Mouse (Mus musculus) MEL (cell line): ENCODE measurements around the gene 2210011C24Rik. TPM values are rescaled to one million over a fixed set of nuclear protein-coding genes. Genes with fewer than 3 reads are reported as not detected.
A peak's percentile ranks its signal among the peaks of the same experiment; 100 is the strongest.

Experiments used
- DNase-seq: peaks from one replicate; pipeline ENCODE4 v3.0.0; 2011; ENCODE audit warnings: low read depth, low spot score
- H3K27ac ChIP-seq: 2 replicates; pipeline ENCODE4 v1.5.1; 2012; ENCODE audit warnings: low read depth, mild to moderate bottlenecking, control low read depth, low read length, moderate library complexity; ENCODE audit not compliant: control insufficient read depth
- H3K27me3 ChIP-seq, 2 experiments: fragments of 150-350 bp in 1 of 2; sonication (generic) in 1 of 2; 2 replicates each; pipeline ENCODE4 v1.6.1; 2012; ENCODE audit warnings: low read length in 2 of 2, mild to moderate bottlenecking in 2 of 2, improper control_type of control experiment in 1 of 2, moderate library complexity in 1 of 2; ENCODE audit not compliant: insufficient read depth in 2 of 2, control insufficient read depth in 1 of 2
- H3K36me3 ChIP-seq, 2 experiments: 2 replicates each; pipeline ENCODE4 v1.6.1; 2012 to 2014; ENCODE audit warnings: low read length in 2 of 2, improper control_type of control experiment in 1 of 2, inconsistent platforms in 1 of 2, mild to moderate bottlenecking in 1 of 2; ENCODE audit not compliant: insufficient read depth in 2 of 2, control insufficient read depth in 1 of 2
- H3K4me1 ChIP-seq, 2 experiments: fragments of 150-350 bp in 1 of 2; sonication (generic) in 1 of 2; 2 replicates each; pipeline ENCODE4 v1.6.1; 2012; ENCODE audit warnings: low read length in 2 of 2, improper control_type of control experiment in 1 of 2, mild to moderate bottlenecking in 1 of 2; ENCODE audit not compliant: insufficient read depth in 2 of 2, control insufficient read depth in 1 of 2
- H3K4me3 ChIP-seq, 2 experiments: fragments of 150-350 bp in 1 of 2; sonication (generic) in 1 of 2; 2 replicates each; pipeline ENCODE4 v1.5.1; 2012; ENCODE audit warnings: low read depth in 2 of 2, low read length in 2 of 2, mild to moderate bottlenecking in 2 of 2, moderate library complexity in 2 of 2, control low read depth in 1 of 2, improper control_type of control experiment in 1 of 2; ENCODE audit not compliant: control insufficient read depth in 1 of 2, insufficient read depth in 1 of 2
- H3K79me2 ChIP-seq: 2 replicates; pipeline ENCODE4 v1.6.1; 2012; ENCODE audit warnings: mild to moderate bottlenecking, low read length, moderate library complexity; ENCODE audit not compliant: control insufficient read depth, poor library complexity, insufficient read depth
- H3K9ac ChIP-seq: 2 replicates; pipeline ENCODE4 v1.6.1; 2012; ENCODE audit warnings: low read depth, mild to moderate bottlenecking, control low read depth, low read length, moderate library complexity; ENCODE audit not compliant: control insufficient read depth, poor library complexity, severe bottlenecking
- H3K9me3 ChIP-seq: fragments of 150-350 bp; sonication (generic); replicated peaks from 2 replicates; pipeline ENCODE4 v1.6.1; 2012; ENCODE audit warnings: mild to moderate bottlenecking, low read length, improper control_type of control experiment, moderate library complexity; ENCODE audit not compliant: insufficient read depth
- BHLHE40 ChIP-seq: IDR thresholded peaks from 2 replicates; pipeline ENCODE4 v1.6.1; 2012; ENCODE audit warnings: low read depth, mild to moderate bottlenecking, inconsistent platforms, low read length, improper control_type of control experiment, borderline replicate concordance
- CHD1 ChIP-seq: IDR thresholded peaks from 2 replicates; pipeline ENCODE4 v1.6.1; 2012; ENCODE audit warnings: low read depth, mild to moderate bottlenecking, inconsistent platforms, low read length, improper control_type of control experiment
- CHD2 ChIP-seq: IDR thresholded peaks from 2 replicates; pipeline ENCODE4 v1.6.1; 2011; ENCODE audit warnings: low read length, improper control_type of control experiment
- CTCF ChIP-seq, 3 experiments: IDR thresholded peaks in 2 of 3; conservative IDR thresholded peaks in 1 of 3; 2 replicates each; pipeline ENCODE4 v1.5.1; 2011 to 2012; ENCODE audit warnings: low read length in 3 of 3, low read depth in 2 of 3, mild to moderate bottlenecking in 2 of 3, improper control_type of control experiment in 1 of 3, inconsistent platforms in 1 of 3, mixed read lengths in 1 of 3, moderate library complexity in 1 of 3; ENCODE audit not compliant: control insufficient read depth in 1 of 3, insufficient read depth in 1 of 3, poor library complexity in 1 of 3, severe bottlenecking in 1 of 3
- EP300 ChIP-seq, 2 experiments: IDR thresholded peaks; 2 replicates each; pipeline ENCODE4 v1.6.1; 2011; ENCODE audit warnings: improper control_type of control experiment in 2 of 2, low read length in 2 of 2, low read depth in 1 of 2, mild to moderate bottlenecking in 1 of 2
- ETS1 ChIP-seq: IDR thresholded peaks from 2 replicates; pipeline ENCODE4 v1.6.1; 2012; ENCODE audit warnings: low read depth, mild to moderate bottlenecking, inconsistent platforms, low read length, improper control_type of control experiment, moderate library complexity
- HCFC1 ChIP-seq: IDR thresholded peaks from 2 replicates; pipeline ENCODE4 v1.6.1; 2012; ENCODE audit warnings: low read depth, mild to moderate bottlenecking, inconsistent platforms, low read length, improper control_type of control experiment, moderate library complexity
- JUND ChIP-seq: IDR thresholded peaks from 2 replicates; pipeline ENCODE4 v1.6.1; 2011; ENCODE audit warnings: low read depth, mild to moderate bottlenecking, improper control_type of control experiment, low read length
- KAT2A ChIP-seq: conservative IDR thresholded peaks from 2 replicates; pipeline ENCODE4 v1.6.1; 2012; ENCODE audit warnings: low read depth, low read length, improper control_type of control experiment, inconsistent platforms
- MAX ChIP-seq: IDR thresholded peaks from 2 replicates; pipeline ENCODE4 v1.6.1; 2011; ENCODE audit warnings: low read length, improper control_type of control experiment
- MAZ ChIP-seq: IDR thresholded peaks from 2 replicates; pipeline ENCODE4 v1.6.1; 2012; ENCODE audit warnings: low read depth, mild to moderate bottlenecking, inconsistent platforms, low read length, improper control_type of control experiment
- MEF2A ChIP-seq: IDR thresholded peaks from 2 replicates; pipeline ENCODE4 v1.6.1; 2014; ENCODE audit warnings: low read depth, mild to moderate bottlenecking, inconsistent platforms, low read length, improper control_type of control experiment; ENCODE audit not compliant: poor library complexity, insufficient replicate concordance, severe bottlenecking; ENCODE audit errors: extremely low read depth
- MXI1 ChIP-seq: IDR thresholded peaks from 2 replicates; pipeline ENCODE4 v1.6.1; 2011; ENCODE audit warnings: mild to moderate bottlenecking, low read depth, low read length, improper control_type of control experiment
- MYB ChIP-seq: IDR thresholded peaks from 2 replicates; pipeline ENCODE4 v1.6.1; 2011; ENCODE audit warnings: mild to moderate bottlenecking, low read depth, low read length, improper control_type of control experiment
- NELFE ChIP-seq: IDR thresholded peaks from 2 replicates; pipeline ENCODE4 v1.6.1; 2011; ENCODE audit warnings: low read depth, low read length, improper control_type of control experiment
- POLR2AphosphoS2 ChIP-seq: IDR thresholded peaks from 2 replicates; pipeline ENCODE4 v1.6.1; 2011; ENCODE audit warnings: low read length, improper control_type of control experiment
- RAD21 ChIP-seq: IDR thresholded peaks from 2 replicates; pipeline ENCODE4 v1.6.1; 2011; ENCODE audit warnings: mild to moderate bottlenecking, low read depth, low read length, improper control_type of control experiment
- RCOR1 ChIP-seq: IDR thresholded peaks from 2 replicates; pipeline ENCODE4 v1.6.1; 2012; ENCODE audit warnings: low read depth, mild to moderate bottlenecking, inconsistent platforms, low read length, improper control_type of control experiment
- SIN3A ChIP-seq: IDR thresholded peaks from 2 replicates; pipeline ENCODE4 v1.6.1; 2012; ENCODE audit warnings: low read length, improper control_type of control experiment, inconsistent platforms
- TAL1 ChIP-seq: IDR thresholded peaks from 2 replicates; pipeline ENCODE4 v1.6.1; 2012; ENCODE audit warnings: mild to moderate bottlenecking, inconsistent platforms, low read length, moderate library complexity, mixed read lengths
- TCF12 ChIP-seq: IDR thresholded peaks from 2 replicates; pipeline ENCODE4 v1.6.1; 2014; ENCODE audit warnings: low read depth, mild to moderate bottlenecking, inconsistent platforms, low read length, improper control_type of control experiment, moderate library complexity
- USF1 ChIP-seq: IDR thresholded peaks from 2 replicates; pipeline ENCODE4 v1.6.1; 2014; ENCODE audit warnings: low read depth, mild to moderate bottlenecking, inconsistent platforms, low read length, improper control_type of control experiment, moderate library complexity
- USF2 ChIP-seq, 2 experiments: IDR thresholded peaks; 2 replicates each; pipeline ENCODE4 v1.6.1; 2011 to 2012; ENCODE audit warnings: improper control_type of control experiment in 2 of 2, low read length in 2 of 2, borderline replicate concordance in 1 of 2, inconsistent platforms in 1 of 2, low read depth in 1 of 2, mild to moderate bottlenecking in 1 of 2; ENCODE audit not compliant: insufficient read depth in 1 of 2
- ZMIZ1 ChIP-seq: IDR thresholded peaks from 2 replicates; pipeline ENCODE4 v1.6.1; 2012; ENCODE audit warnings: low read depth, mild to moderate bottlenecking, inconsistent platforms, low read length, improper control_type of control experiment, moderate library complexity
- ZNF384 ChIP-seq: IDR thresholded peaks from 2 replicates; pipeline ENCODE4 v1.6.1; 2012; ENCODE audit warnings: low read depth, mild to moderate bottlenecking, inconsistent platforms, low read length, improper control_type of control experiment
- polyA plus RNA-seq, 2 experiments: library from polyadenylated mRNA; stranded (reverse) in 1 of 2; unstranded in 1 of 2; fragments of >175 nt in 1 of 2; fragments of >200 nt in 1 of 2; gene quantifications; 2 replicates each; pipeline versions ENCODE4 v1.2.1 to v1.2.4; 2012; ENCODE audit warnings: low replicate concordance in 2 of 2, low read depth in 1 of 2; ENCODE audit not compliant: insufficient read length in 2 of 2, insufficient read depth in 1 of 2, missing spikeins in 1 of 2
- total RNA-seq: library from RNA; depleted of rRNA; stranded (reverse); fragments of 300-350 nt; gene quantifications from 2 replicates; pipeline ENCODE4 v1.2.3, GENCODE M21; 2012

Gene 2210011C24Rik
- total and polyA plus RNA-seq, 3 experiments, result not detected

- TF ChIP-seq ZNF384 (peak; percentile 93), MXI1 (peak; percentile 64), USF1 (peak; percentile 22; the same call in 1 of the 2 replicates), MAZ (peak; percentile 98; the same call in 1 of the 2 replicates), KAT2A (peak; percentile 76; the same call in 1 of the 2 replicates), HCFC1 (peak; percentile 96), ZMIZ1 (peak; percentile 70), USF2 (IDR thresholded peaks at IDR 0.05; ENCODE audit: borderline replicate concordance in 1 of 2, insufficient read depth in 1 of 2, low read depth in 1 of 2, low read length in 2 of 2) (no peak)
Measured at GRCm38 (mm10) chr8:84004533-84005201, 7.3 kb downstream of the 2210011C24Rik start (continued).

- no peak for TF ChIP-seq MEF2A
- TF ChIP-seq MAX, result no peak
- TF ChIP-seq ZNF384, result peak; percentile 84
- no peak for TF ChIP-seq MYB
- no peak for TF ChIP-seq NELFE
- no peak for TF ChIP-seq CHD1
- Histone ChIP-seq H3K79me2 (peaks cover 9% of the 10 kb centered on the region), H3K4me3 (peak overlapping the region; percentile 65 to 76), H3K9me3 (no peaks in the 10 kb centered on the region), H3K36me3 (peaks cover 3 to 18% of the 10 kb centered on the region in 2 experiments; a peak in 2 of 4 replicates), H3K9ac (peak overlapping the region; percentile 78), H3K27ac (peak overlapping the region; percentile 70), H3K4me1 (peaks cover 4 to 28% of the 10 kb centered on the region in 2 experiments; a peak in 3 of 4 replicates), H3K27me3 (no peaks in the 10 kb centered on the region)
- peak; percentile 47 for DNase-seq
Measured at GRCm38 (mm10) chr8:84003612-84004246, 8.2 kb downstream of the 2210011C24Rik start.

- Histone ChIP-seq H3K79me2 (peaks cover 15% of the 10 kb centered on the region), H3K4me3 (no peak overlapping the region), H3K36me3 (peaks cover 3 to 18% of the 10 kb centered on the region in 2 experiments; a peak in 2 of 4 replicates), H3K9me3 (no peaks in the 10 kb centered on the region), H3K27ac (no peak overlapping the region; the same call in 1 of the 2 replicates), H3K4me1 (peaks cover 4 to 29% of the 10 kb centered on the region in 2 experiments; a peak in 3 of 4 replicates), H3K27me3 (no peaks in the 10 kb centered on the region), H3K9ac (no peak overlapping the region)
- TF ChIP-seq NELFE (no peak), KAT2A (no peak), CTCF (IDR thresholded peaks at IDR 0.05 in 2 of 3, conservative IDR thresholded peaks at IDR 0.05 in 1 of 3; ENCODE audit: control insufficient read depth in 1 of 3, insufficient read depth in 1 of 3, low read depth in 2 of 3, low read length in 3 of 3, poor library complexity in 1 of 3, severe bottlenecking in 1 of 3) (no peak), TCF12 (no peak), CHD1 (no peak), RAD21 (no peak), POLR2AphosphoS2 (no peak), BHLHE40 (no peak), SIN3A (no peak), TAL1 (no peak), EP300 (IDR thresholded peaks at IDR 0.05; ENCODE audit: low read depth in 1 of 2, low read length in 2 of 2) (no peak), ETS1 (no peak), JUND (no peak), CHD2 (no peak), RCOR1 (no peak)
- DNase-seq, result no peak
Measured at GRCm38 (mm10) chr8:84002957-84003611, 8.9 kb downstream of the 2210011C24Rik start.
